Mouse (Mus musculus) fibroblast of lung, adult 2 months (primary cell): Measurements from ENCODE around the gene Rere.
"Not testable (repeated sequence)": the region's sequence is repeated elsewhere in the genome, so short reads cannot be mapped to it uniquely, and the experiment has no call there.

Experiments used
- DNase-seq: peaks from one replicate; pipeline ENCODE4 v3.0.0-alpha.2; 2011; ENCODE audit warnings: low read depth

Rere gene

GRCm38 (mm10) chr4:150552751-150553600 lies 271.5 kb downstream of the Rere start:
- no peak for DNase-seq

GRCm38 (mm10) chr4:150555783-150556182 lies 274.3 kb downstream of the Rere start:
- no peak for DNase-seq

GRCm38 (mm10) chr4:150556382-150557221 lies 275.2 kb downstream of the Rere start:
- DNase-seq = peak; percentile 83

- not testable (repeated sequence) for DNase-seq
Measured at GRCm38 (mm10) chr4:150557289-150557688, 275.8 kb downstream of the Rere start.

GRCm38 (mm10) chr4:150557976-150558375 lies 276.5 kb downstream of the Rere start:
- DNase-seq = no peak

- no peak for DNase-seq
Measured at GRCm38 (mm10) chr4:150559514-150559913, 278.1 kb downstream of the Rere start.

GRCm38 (mm10) chr4:150563281-150563680 lies 281.8 kb downstream of the Rere start:
- DNase-seq = no peak

GRCm38 (mm10) chr4:150566193-150566592 lies 284.7 kb downstream of the Rere start:
- DNase-seq = no peak

- no peak for DNase-seq
Measured at GRCm38 (mm10) chr4:150568318-150569134, 287.1 kb downstream of the Rere start.

GRCm38 (mm10) chr4:150569135-150569833 lies 287.8 kb downstream of the Rere start:
- no peak for DNase-seq

- DNase-seq = no peak
Measured at GRCm38 (mm10) chr4:150569834-150570571, 288.6 kb downstream of the Rere start.

- DNase-seq = no peak
Measured at GRCm38 (mm10) chr4:150570793-150571192, 289.3 kb downstream of the Rere start.

- no peak for DNase-seq
Measured at GRCm38 (mm10) chr4:150572104-150572691, 290.8 kb downstream of the Rere start.

GRCm38 (mm10) chr4:150572938-150573337 lies 291.5 kb downstream of the Rere start:
- no peak for DNase-seq

- no peak for DNase-seq
Measured at GRCm38 (mm10) chr4:150575363-150576092, 294.1 kb downstream of the Rere start.

- DNase-seq = no peak
Measured at GRCm38 (mm10) chr4:150576339-150576738, 294.9 kb downstream of the Rere start.

GRCm38 (mm10) chr4:150578021-150578420 lies 296.6 kb downstream of the Rere start:
- no peak for DNase-seq

- DNase-seq = peak; percentile 46
Measured at GRCm38 (mm10) chr4:150581931-150582723, 300.7 kb downstream of the Rere start.
